Mouse (Mus musculus) neutrophil, adult 65 days (primary cell): Measurements from ENCODE around the gene Slc35b3. TPM values are rescaled to one million over a fixed set of nuclear protein-coding genes. Genes with fewer than 3 reads are reported as not detected.

ENCODE experiments used
- total RNA-seq: library from RNA; stranded (reverse); gene quantifications from 2 replicates; pipeline ENCODE4 v1.2.4, GENCODE M21; 2023

The Slc35b3 gene
- total RNA-seq, result 29.7 and 46.2 TPM in 2 replicates

DNA sequence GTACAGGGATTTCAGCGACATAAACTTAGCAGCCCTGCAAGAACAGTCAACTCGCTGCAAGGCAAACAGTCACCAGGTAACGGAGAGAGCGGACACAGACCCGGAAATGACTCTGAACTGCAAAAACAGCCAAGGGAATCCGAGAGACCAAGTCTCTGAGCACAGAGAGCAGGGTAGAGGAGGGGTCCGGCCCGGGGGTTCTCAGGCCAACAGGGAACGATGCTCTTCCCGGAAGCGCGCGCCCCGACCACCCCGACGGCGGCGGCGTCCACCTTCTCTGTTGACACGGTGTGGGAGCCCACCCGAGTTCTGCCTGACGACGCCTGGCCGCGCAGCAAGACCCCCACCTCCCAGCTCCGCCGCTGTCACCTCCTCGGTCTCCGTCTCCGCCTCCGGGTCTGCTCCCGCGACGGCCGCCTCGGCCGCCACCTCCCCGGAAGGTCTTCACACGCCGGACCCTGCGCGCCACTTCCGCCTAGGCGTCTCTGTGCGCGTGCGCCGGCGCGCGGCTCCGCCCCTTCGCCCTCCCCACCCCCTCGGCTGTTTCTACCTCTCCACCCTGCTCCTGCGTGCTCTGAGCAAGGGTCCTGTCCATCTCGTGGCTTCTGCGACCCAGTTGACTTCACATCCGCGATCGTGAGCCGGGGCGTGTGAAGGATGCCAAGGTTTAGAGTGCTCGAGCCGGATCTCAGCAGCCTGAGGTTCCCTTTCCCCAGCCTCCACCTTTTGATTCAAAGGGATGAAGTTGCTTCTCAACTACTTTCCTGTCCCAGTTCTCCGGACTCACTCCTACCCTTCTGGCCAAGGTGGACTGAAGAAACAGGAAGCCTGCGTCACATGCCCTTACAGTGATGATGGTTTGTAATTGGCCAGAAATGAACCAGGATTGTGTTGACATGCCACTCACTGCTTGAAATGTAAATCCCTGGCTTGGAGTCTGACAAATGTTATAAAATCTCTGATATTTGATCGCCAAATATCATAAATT lies at the start of gene Slc35b3:
Gene Slc35b3, minus strand, starts transcription at position 813 of the 988 bp plus-strand sequence.

